Mouse (Mus musculus) CH12.LX (cell line): ENCODE data around the gene Slc17a6. TPM values are rescaled to one million over a fixed set of nuclear protein-coding genes. Genes with fewer than 3 reads are reported as not detected.

Source experiments
- DNase-seq: peaks from one replicate; pipeline ENCODE4 v3.0.0-alpha.2; 2013; ENCODE audit errors: extremely low read depth
- H3K27ac ChIP-seq: 2 replicates; pipeline ENCODE4 v1.5.1; 2012; ENCODE audit warnings: low read depth, mild to moderate bottlenecking, control low read depth, moderate library complexity; ENCODE audit not compliant: insufficient read depth
- H3K27me3 ChIP-seq: replicated peaks from 2 replicates; pipeline ENCODE3; 2012; ENCODE audit warnings: inconsistent platforms
- H3K36me3 ChIP-seq, 2 experiments: replicated peaks in 1 of 2; 2 replicates each; pipeline versions ENCODE3 to v1.6.1; 2012; ENCODE audit warnings: inconsistent platforms in 1 of 2, low read length in 1 of 2, mild to moderate bottlenecking in 1 of 2, mixed read lengths in 1 of 2, moderate library complexity in 1 of 2; ENCODE audit not compliant: control insufficient read depth in 1 of 2, insufficient read depth in 1 of 2
- H3K4me1 ChIP-seq, 2 experiments: 2 replicates each; pipeline ENCODE4 v1.6.1; 2012; ENCODE audit warnings: inconsistent platforms in 1 of 2, moderate library complexity in 1 of 2; ENCODE audit not compliant: insufficient read depth in 2 of 2, control insufficient read depth in 1 of 2
- H3K4me2 ChIP-seq: 2 replicates; pipeline ENCODE4 v1.6.1; 2012; ENCODE audit warnings: low read depth, mild to moderate bottlenecking, control low read depth; ENCODE audit not compliant: poor library complexity, insufficient read depth, severe bottlenecking
- H3K4me3 ChIP-seq, 3 experiments: fragments of 150-350 bp in 1 of 3; sonication (generic) in 1 of 3; replicated peaks in 1 of 3; 2 replicates each; pipeline versions ENCODE3 to v1.5.1; 2011 to 2012; ENCODE audit warnings: low read depth in 2 of 3, low read length in 2 of 3, mild to moderate bottlenecking in 2 of 3, moderate library complexity in 2 of 3, control low read depth in 1 of 3, improper control_type of control experiment in 1 of 3, inconsistent platforms in 1 of 3, mixed read lengths in 1 of 3; ENCODE audit not compliant: poor library complexity in 1 of 3
- H3K79me2 ChIP-seq: replicated peaks from 2 replicates; pipeline ENCODE4 v1.6.1; 2012; ENCODE audit warnings: mild to moderate bottlenecking, moderate library complexity; ENCODE audit not compliant: control insufficient read depth, poor library complexity, insufficient read depth, severe bottlenecking; ENCODE audit errors: extremely low read depth
- H3K9ac ChIP-seq: 2 replicates; pipeline ENCODE4 v1.6.1; 2012; ENCODE audit warnings: low read depth, mild to moderate bottlenecking, control low read depth, moderate library complexity; ENCODE audit not compliant: insufficient read depth
- H3K9me3 ChIP-seq: replicated peaks from 2 replicates; pipeline ENCODE3; 2012; ENCODE audit warnings: low read length, inconsistent platforms, mixed read lengths
- CHD1 ChIP-seq: IDR thresholded peaks from 2 replicates; pipeline ENCODE4 v1.6.1; 2012; ENCODE audit warnings: low read depth, low read length, improper control_type of control experiment, inconsistent platforms
- CHD2 ChIP-seq: IDR thresholded peaks from 2 replicates; pipeline ENCODE4 v1.6.1; 2011; ENCODE audit warnings: low read length, improper control_type of control experiment
- CTCF ChIP-seq, 2 experiments: IDR thresholded peaks in 1 of 2; conservative IDR thresholded peaks in 1 of 2; 2 replicates each; pipeline ENCODE4 v1.5.1; 2011 to 2012; ENCODE audit warnings: low read depth in 2 of 2, low read length in 2 of 2, improper control_type of control experiment in 1 of 2, inconsistent platforms in 1 of 2, mild to moderate bottlenecking in 1 of 2, moderate library complexity in 1 of 2
- ELF1 ChIP-seq: IDR thresholded peaks from 2 replicates; pipeline ENCODE4 v1.6.1; 2014; ENCODE audit warnings: low read depth, mild to moderate bottlenecking, inconsistent platforms, low read length, improper control_type of control experiment
- ETS1 ChIP-seq: conservative IDR thresholded peaks from 2 replicates; pipeline ENCODE4 v1.6.1; 2012; ENCODE audit warnings: low read depth, mild to moderate bottlenecking, inconsistent platforms, low read length, improper control_type of control experiment, moderate library complexity
- JUN ChIP-seq: IDR thresholded peaks from 2 replicates; pipeline ENCODE4 v1.6.1; 2011; ENCODE audit warnings: low read depth, mild to moderate bottlenecking, low read length, improper control_type of control experiment, moderate library complexity; ENCODE audit not compliant: insufficient read depth
- KAT2A ChIP-seq: IDR thresholded peaks from 2 replicates; pipeline ENCODE4 v1.6.1; 2012; ENCODE audit warnings: low read length, improper control_type of control experiment, inconsistent platforms; ENCODE audit not compliant: insufficient replicate concordance
- MEF2A ChIP-seq: IDR thresholded peaks from 2 replicates; pipeline ENCODE4 v1.6.1; 2014; ENCODE audit warnings: low read depth, mild to moderate bottlenecking, inconsistent platforms, low read length, improper control_type of control experiment, borderline replicate concordance
- PAX5 ChIP-seq: IDR thresholded peaks from 2 replicates; pipeline ENCODE4 v1.6.1; 2012; ENCODE audit warnings: low read length, inconsistent platforms, mixed read lengths
- POLR2AphosphoS2 ChIP-seq: IDR thresholded peaks from 2 replicates; pipeline ENCODE4 v1.6.1; 2011; ENCODE audit warnings: low read depth, low read length, improper control_type of control experiment
- RCOR1 ChIP-seq: conservative IDR thresholded peaks from 2 replicates; pipeline ENCODE4 v1.6.1; 2012; ENCODE audit warnings: low read depth, mild to moderate bottlenecking, inconsistent platforms, low read length, improper control_type of control experiment
- SIN3A ChIP-seq: IDR thresholded peaks from 2 replicates; pipeline ENCODE4 v1.6.1; 2012; ENCODE audit warnings: low read length, improper control_type of control experiment, inconsistent platforms
- TBP ChIP-seq: conservative IDR thresholded peaks from 2 replicates; pipeline ENCODE4 v1.6.1; 2011; ENCODE audit warnings: low read depth, low read length, improper control_type of control experiment
- UBTF ChIP-seq: IDR thresholded peaks from 2 replicates; pipeline ENCODE4 v1.6.1; 2012; ENCODE audit warnings: low read depth, mild to moderate bottlenecking, inconsistent platforms, low read length, improper control_type of control experiment, moderate library complexity
- ZKSCAN1 ChIP-seq: IDR thresholded peaks from 2 replicates; pipeline ENCODE4 v1.6.1; 2012; ENCODE audit warnings: low read depth, inconsistent platforms, low read length, improper control_type of control experiment, borderline replicate concordance
- dilution Hi-C: fragments of 300-500 bp; cut with MboI; formaldehyde crosslinking; loops from 2 replicates; pipeline ENCODE4 v1.14.3; 2020; ENCODE audit warnings: low sequenced_read_pairs; ENCODE audit not compliant: extremely low pct_unique_long_range_greater_than_20kb, extremely low pct_ligation_motif_present
- in situ Hi-C: fragments of 300-500 bp; cut with MboI; formaldehyde crosslinking; loops from 3 replicates; pipeline ENCODE4 v1.14.3; 2019; ENCODE audit warnings: low sequenced_read_pairs, low pct_ligation_motif_present, low pct_unique_long_range_greater_than_20kb, mixed read lengths
- polyA plus RNA-seq: library from polyadenylated mRNA; unstranded; fragments of >175 nt; gene quantifications from 2 replicates; pipeline ENCODE4 v1.2.1, GENCODE M21; 2012; ENCODE audit warnings: low read depth; ENCODE audit not compliant: insufficient read length
- total RNA-seq, 2 experiments: library from RNA; depleted of rRNA; stranded (reverse); fragments of 300-350 nt in 1 of 2; fragments of >200 nt in 1 of 2; gene quantifications; 2 replicates each; pipeline ENCODE4 v1.2.3; 2012 to 2014

The Slc17a6 gene
- total and polyA plus RNA-seq, 3 experiments: not detected

- no peak for TF ChIP-seq ELF1
- no peak for TF ChIP-seq POLR2AphosphoS2
- TF ChIP-seq UBTF: no peak
- no peak for TF ChIP-seq SIN3A
- no peak for TF ChIP-seq ZKSCAN1
- no peak for TF ChIP-seq PAX5
- no peak for TF ChIP-seq KAT2A
- TF ChIP-seq MEF2A: no peak
- TF ChIP-seq CHD1: no peak
- H3K4me2 ChIP-seq: no peak overlapping the region
- H3K9ac ChIP-seq: no peak overlapping the region
- H3K9me3 ChIP-seq: peaks cover 9% of the 10 kb centered on the region
- no peak for DNase-seq
- in situ Hi-C loops: no loop called here
- dilution Hi-C loops: no loop called here
- H3K4me1 ChIP-seq: no peaks in the 10 kb centered on the region
- no peaks in the 10 kb centered on the region for H3K79me2 ChIP-seq
- no peaks in the 10 kb centered on the region for H3K27me3 ChIP-seq
- no peak overlapping the region for H3K27ac ChIP-seq
- H3K4me3 ChIP-seq: no peak overlapping the region
- H3K36me3 ChIP-seq: no peaks in the 10 kb centered on the region
Measured at GRCm38 (mm10) chr7:51693539-51694217, 71.9 kb downstream of the Slc17a6 start.

GRCm38 (mm10) chr7:51694452-51694851, 72.6 kb downstream of the Slc17a6 start:
- Histone ChIP-seq H3K79me2 (no peaks in the 10 kb centered on the region), H3K4me1 (no peaks in the 10 kb centered on the region), H3K9me3 (peaks cover 9% of the 10 kb centered on the region), H3K27ac (no peak overlapping the region), H3K9ac (no peak overlapping the region), H3K4me2 (no peak overlapping the region), H3K4me3 (no peak overlapping the region), H3K36me3 (no peaks in the 10 kb centered on the region), H3K27me3 (no peaks in the 10 kb centered on the region)
- DNase-seq: no peak
- TF ChIP-seq CHD2 (no peak), CTCF (conservative IDR thresholded peaks at IDR 0.05 in 1 of 2, IDR thresholded peaks at IDR 0.05 in 1 of 2; ENCODE audit: low read depth in 2 of 2, low read length in 2 of 2) (no peak), JUN (no peak), RCOR1 (no peak), TBP (no peak), ZKSCAN1 (no peak), ETS1 (no peak)
- dilution Hi-C loops (no loop called here), in situ Hi-C loops (no loop called here)
